Mouse (Mus musculus) left cerebral cortex, adult 11 months (tissue): ENCODE measurements around the gene Actl9.

Experiments used
- DNase-seq: peaks from one replicate; pipeline ENCODE4 v3.0.0; 2022; ENCODE audit warnings: low spot score

The Actl9 gene

GRCm38 (mm10) chr17:33432019-33432946 is at the start of gene Actl9:
TSS of gene Actl9 (plus strand) at chr17:33432896.
- no peak for DNase-seq

- DNase-seq: peak; percentile 12
These were observed 47.0 kb upstream of the Actl9 start for GRCm38 (mm10) chr17:33385705-33386104.

DNA sequence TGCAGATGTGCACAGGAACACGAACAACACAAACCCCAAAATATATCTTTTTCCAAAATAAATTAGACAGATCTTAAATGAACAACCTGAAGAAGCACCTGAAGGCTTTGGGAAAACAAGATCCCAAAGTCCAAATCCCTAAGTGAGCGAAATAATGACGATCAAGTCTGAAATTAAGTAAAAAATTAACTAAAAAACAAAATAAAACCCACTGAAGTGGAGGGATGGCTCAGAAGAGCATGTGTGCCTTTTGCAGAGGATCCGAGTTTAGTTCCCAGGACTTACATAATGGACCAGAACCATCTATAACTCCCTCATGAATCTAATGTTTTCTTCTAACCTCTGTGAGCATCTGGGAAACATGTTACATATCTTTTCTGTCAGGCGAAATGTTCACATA is 40.4 kb upstream of the Actl9 start:
- DNase-seq: no peak

GRCm38 (mm10) chr17:33394182-33395034 is 38.3 kb upstream of the Actl9 start, which contains the start of gene Zfp101:
TSS of gene Zfp101 (minus strand) at chr17:33394641.
- peak; percentile 85 for DNase-seq

DNA sequence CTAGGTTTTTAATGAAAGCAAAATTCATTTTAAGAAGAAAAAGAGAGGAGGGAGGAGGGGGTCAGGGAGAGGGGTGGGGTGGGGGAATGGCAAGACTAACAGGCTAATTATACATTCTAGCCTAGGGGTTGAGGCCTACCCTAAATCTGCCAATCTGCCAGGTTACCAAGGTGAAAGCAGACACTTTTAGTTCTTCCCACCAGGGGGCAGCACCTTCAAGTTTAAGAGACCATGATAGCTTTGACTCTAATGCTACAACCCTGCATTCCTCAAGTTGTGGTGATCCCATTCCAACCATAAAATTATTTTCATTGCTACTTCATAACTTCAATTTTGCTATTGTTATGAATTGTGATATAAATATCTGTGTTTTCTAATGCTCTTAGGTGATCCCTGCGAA is 6.5 kb downstream of the Actl9 start:
- peak; percentile 36 for DNase-seq

DNA sequence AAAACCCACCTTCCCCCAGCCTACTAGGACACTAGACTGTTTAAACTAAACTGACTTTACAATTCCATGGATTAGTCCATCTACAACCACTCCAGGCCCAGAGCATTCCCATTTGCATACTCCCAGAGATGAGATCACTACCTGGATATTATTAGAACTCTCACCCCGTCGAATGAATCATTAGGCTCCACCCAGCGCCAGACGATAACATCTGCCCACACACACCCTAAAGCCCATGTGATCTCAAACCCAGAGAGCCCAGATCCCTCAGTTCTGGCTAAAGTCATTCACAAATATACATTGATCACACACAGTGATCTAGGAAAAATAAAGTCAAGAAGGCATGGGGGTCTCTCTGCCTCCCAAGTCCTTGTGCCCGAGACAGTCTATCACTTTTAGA is 7.2 kb downstream of the Actl9 start:
- no peak for DNase-seq

GRCm38 (mm10) chr17:33441159-33441558 is 8.5 kb downstream of the Actl9 start:
- DNase-seq: no peak

- no peak for DNase-seq
These were observed 23.9 kb downstream of the Actl9 start for GRCm38 (mm10) chr17:33456631-33457030.

DNA sequence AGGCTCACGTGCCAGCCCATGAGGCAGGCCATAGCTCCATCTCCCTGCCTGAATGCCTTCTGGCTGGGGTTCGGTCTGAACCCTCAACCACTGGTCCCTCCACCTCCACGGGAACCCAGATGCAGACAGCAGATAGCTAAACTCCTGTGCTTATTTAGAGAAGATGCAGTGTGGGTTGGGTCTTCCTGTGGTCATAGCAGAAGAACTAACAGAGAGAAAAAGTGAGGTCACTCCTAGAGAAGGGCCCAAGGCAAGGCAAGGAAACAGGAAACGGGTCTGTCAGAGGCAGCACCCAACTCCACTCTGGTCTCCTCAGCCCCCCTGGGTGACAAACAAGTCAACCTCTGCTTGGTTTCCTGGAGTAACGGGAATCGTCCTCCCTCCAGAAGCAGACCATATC is 38.5 kb downstream of the Actl9 start:
- DNase-seq: no peak
